Mouse (Mus musculus): ENCODE measurements around the gene Mospd3.
A peak's percentile ranks its signal among the peaks of the same experiment; 100 is the strongest.

The Mospd3 gene

DNA sequence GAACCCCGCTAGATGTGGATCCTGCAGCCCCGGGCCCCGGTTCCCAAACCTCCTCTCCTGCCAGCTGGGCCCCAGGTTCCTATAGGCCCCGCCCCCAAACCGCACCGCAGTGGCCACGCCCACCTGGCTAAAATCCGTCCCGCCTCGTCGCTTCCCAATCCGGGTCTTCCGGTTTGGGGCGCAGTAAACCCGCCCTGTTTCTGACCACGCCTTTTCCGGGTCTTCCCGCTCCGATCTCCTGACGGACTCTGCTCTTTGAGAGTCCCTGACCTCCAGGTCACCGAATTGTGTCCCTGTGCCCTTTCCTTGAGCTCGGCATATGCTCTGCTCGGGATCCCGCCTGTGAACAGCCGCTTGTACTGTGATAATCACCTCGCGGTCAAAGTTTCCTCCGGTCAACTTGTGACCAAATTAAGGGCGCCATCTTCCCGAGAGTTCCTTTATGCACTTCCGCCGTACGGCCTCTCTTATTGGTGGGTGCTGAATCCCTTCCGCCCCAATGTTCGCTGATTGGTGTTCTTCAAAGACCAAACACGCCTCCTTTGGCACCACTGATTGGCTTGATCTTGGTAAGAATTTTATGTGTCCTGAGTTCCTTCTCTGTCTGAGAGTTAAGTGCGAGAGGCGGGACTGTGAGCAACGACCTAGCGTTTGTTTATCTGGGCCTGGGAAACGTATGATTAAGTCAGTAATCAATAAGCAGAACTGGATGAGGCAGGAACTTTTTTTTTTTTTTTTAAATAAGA is at the start of gene Mospd3:
Mospd3 (minus strand) TSS at position 440 of the 746 bp plus-strand sequence.
- DNase-seq, result peak; percentile 96

DNA sequence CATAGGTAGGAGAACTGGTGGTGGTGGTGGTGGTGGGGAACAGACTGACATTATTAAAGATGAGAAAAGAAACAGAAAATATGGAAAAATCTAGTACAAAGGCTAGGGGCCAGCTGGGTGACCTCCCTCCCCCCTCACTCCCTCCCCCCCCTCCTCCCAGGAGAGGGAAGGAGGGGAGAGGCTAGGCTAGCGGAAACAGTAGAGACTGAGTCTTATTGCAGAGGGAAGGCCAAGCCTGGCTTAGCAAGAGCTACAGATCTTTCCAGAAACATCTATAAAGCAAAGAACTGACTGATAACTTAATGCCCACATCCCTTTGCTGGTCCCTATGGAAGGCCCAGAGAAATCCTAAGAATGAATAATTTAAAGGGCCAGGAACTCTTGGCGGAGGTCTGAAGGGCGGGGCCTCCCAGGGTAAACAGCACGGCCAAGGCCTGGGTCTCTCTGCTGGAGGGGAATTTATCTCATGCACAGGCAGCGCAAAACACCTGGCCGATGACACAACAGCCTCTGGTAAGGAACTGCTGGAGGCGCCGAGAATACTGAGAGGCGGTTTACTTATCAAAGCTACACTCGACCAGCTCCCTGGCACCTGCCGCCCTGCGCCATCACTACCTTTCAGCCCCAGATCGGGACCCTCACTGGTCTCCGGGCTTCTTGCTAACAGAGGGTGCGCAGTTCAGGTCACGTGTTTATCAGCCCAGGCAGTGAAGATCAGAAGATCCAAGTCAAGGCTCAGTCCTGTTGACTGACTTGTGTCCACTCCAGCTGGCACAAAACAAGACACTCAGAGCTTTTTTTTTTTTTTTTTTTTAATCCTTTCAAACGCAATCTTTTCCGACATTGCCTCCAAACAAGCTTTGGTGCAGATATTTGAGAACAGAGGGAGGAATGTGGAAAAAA is 49.1 kb upstream of the Mospd3 start:
- no peak for DNase-seq

DNA sequence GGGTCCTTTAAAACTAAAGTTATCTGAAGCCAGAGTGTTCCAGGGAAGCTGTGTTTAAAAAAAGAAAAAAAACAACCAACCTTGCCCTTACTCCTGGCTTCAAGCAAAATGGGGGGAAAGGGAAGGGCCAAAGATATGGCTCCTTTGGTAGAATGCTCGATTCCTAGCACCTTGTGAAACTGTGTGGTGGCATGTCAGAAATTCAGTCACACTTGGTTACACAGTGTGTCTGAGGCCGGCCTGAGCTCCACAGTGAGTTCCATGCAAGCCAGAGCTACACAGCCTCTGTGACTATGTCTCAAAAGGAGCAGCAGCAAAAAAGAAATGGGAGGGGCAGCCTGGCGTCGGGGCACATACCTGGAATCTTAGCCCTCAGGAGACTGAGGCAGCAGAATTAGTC is 48.4 kb upstream of the Mospd3 start:
- no peak for DNase-seq

DNA sequence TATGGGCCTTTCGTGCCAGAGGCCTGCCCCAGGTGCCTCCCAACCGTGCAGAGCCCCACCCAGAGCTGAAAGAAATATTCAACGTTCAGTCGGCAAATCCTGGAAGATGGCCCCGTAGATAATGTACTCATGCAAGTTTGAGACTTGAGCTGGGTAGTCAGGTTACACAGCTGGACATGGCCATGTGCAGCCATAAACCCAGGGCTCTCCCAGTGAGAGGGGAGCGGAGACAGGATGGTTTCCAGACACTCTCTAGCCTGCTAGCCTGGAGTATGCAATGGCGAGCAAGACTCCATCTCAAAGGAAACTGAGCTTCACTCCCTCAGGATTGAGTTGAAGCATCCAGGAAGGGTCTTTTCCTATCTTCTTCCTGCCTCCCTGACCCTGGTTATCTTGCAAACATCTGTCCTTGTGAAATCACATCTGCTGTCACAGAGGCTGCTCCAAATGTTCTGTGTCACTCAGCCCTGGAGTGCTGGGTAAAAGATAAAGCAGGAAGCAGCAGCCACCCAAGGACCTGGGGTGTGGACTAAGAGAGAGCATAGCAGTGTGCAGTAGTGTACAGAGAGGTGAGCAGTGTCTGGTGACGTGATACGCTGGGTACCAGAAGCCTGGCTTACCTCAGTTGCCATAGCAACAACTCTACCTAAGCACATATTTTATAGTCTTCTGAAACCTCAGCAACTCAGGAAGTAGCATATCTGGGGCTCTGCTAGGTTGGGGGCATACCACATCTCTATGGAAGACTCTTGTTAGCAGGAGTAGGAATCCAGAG is 47.2 kb upstream of the Mospd3 start:
- DNase-seq, result no peak

DNA sequence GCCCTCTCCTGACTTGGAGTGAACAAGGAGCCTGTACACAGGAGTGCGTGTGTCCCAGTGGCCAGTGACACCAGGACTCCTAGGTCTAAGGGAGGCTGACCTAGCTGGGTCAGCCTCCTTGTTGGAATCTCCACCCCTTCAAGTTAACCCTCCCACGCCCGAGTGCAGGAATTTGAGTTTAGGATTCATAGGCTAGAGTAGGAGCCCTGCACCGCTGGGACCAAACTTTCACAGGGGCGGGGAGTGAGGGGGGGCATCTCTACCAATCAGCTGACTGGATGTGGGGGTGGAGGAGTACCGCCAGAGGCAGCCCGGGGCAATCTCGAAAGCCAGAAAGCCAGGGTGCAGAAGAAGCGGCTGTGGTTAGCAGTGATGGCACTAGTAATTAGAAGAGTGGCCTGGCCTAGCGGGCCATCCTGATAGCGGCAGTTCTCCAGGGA is 44.8 kb upstream of the Mospd3 start, which contains the start of gene Irs3:
Irs3 (minus strand) TSS at position 63 of the 440 bp plus-strand sequence.
- no peak for DNase-seq

DNA sequence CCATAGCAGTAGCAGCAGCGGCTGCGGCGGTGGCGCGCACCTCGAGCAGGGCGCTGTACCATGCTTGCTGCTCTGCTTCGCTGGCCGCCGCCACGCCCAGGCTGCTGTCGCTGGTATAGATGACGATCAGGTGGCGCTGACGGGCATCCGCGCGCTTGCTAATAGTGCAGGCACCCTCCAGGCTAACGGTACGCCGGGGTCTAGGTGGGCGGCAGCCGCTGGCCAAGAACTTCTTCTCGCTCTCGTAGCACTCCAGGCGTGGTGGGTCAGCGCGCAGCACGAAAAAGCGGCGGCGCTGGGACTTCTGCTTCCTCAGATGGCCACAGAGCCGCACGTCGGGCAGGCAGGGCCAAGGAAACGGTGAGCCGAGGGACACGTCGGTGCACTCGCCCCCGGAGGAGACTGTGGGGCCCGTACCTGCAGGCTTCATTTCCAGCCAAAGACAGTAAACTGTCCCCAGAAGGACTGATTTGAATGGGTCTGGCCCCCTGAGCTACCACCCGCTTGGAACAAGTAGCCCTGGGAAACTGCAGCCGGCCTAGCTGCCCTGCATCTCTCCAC is 44.3 kb upstream of the Mospd3 start:
- DNase-seq, result no peak

DNA sequence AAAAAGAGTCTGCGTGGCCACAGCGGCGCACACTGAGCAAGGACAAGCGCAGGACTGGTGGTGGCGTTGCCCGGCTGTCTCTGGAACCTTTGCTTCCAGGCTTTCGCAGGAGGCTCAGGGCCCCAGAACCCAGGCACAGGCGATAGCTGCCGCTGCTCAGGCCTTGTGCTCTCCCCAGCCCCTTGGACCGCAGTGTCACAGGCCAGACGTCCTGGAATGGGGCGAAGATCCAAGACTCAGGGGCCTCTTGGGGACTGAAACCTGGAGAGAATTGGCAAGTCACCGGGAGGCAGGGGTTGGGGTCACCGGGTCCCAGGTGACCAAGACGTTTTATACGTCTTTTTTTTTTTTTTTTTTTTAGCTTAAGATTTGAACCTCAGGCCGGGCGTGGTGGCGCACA is 43.6 kb upstream of the Mospd3 start:
- no peak for DNase-seq

DNA sequence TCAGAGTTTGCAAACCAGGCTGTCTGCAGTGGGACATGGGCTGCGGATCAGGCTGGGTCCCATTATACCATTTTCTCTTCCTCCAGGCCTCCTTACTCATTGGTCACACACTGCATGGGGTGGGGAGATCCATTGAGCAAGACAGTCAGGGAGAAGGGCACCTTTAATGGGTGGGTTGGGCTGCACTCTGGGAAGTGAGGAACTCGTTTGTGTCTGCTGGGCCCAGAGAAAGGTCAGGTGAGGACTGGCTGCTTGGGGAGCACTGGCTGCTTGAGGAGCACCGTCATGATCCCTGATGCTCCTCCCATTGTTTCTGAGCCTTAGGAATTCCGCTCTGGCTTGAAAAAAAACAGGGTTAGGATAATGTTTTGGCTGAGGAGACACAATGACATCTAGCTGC is 42.0 kb upstream of the Mospd3 start:
- DNase-seq, result no peak

DNA sequence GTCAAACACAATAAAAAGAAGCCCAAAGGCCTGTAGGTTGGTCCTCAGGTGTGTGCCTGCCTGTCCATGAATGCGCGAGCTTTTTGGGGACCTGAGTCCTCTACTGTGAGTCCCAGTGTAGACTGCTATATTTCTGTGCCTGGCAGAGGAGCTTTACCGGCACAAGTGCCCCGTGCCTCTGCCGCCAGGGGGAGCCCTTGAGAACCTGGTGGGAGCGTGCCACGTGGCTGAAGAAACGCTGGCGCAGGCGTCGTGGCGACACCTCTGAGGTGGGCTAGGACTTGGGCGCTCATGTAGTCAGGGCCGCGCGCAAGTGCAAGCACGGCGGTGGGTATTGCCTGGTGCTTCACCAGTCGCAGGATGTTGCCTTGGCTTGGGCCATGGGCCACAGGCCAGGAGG is 40.2 kb upstream of the Mospd3 start, which contains the start of gene Sap25:
Sap25 (plus strand) TSS at position 281 of the 400 bp plus-strand sequence.
- no peak for DNase-seq

DNA sequence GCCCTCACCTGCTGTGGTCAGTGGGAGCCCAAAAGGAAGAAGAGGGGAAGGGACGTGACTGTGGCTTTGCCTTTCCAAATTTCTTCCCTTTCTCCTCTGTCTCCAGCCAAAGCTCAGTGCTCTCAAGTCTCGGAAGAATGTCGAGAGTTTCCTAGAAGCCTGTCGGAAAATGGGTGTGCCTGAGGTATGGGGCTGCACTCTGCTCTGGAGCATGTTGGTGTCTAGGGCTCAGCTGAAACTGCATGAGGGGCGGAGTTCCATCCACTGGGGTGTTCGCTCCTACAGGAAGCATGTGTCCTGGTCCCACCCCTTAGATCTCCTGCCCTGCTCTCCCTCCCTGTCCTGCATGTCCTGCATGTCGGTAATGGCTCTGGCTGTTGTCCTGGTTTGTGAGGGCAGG is 38.6 kb upstream of the Mospd3 start:
- DNase-seq, result no peak

DNA sequence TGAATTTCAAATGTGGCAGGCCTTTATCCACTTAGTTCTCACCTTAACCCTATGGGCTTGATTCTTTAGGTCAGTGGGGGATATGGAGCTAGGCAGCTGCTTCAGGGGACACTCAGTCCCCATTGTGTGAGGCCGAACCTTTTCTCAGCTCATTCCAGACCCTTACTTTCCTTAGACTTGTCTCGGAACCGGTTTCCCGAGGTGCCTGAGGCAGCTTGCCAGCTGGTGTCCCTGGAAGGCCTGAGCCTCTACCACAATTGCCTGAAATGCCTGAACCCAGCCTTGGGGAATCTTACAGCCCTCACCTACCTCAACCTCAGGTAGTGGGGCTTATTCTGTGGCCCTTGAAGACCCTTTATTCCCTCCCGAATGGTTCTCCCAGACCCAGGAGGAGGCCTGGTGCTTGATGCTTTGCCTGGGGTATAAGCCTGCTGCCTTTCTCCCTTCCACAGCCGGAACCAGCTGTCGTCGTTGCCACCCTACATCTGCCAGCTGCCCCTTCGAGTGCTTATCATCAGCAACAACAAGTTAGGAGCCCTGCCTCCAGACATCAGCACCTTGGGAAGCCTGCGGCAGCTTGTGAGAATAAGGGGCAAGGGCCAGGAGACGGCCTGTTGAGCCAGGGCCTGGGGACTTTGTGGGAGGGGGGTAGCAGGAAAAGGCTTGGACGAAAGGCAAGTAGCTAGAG is 32.7 kb upstream of the Mospd3 start:
- no peak for DNase-seq

DNA sequence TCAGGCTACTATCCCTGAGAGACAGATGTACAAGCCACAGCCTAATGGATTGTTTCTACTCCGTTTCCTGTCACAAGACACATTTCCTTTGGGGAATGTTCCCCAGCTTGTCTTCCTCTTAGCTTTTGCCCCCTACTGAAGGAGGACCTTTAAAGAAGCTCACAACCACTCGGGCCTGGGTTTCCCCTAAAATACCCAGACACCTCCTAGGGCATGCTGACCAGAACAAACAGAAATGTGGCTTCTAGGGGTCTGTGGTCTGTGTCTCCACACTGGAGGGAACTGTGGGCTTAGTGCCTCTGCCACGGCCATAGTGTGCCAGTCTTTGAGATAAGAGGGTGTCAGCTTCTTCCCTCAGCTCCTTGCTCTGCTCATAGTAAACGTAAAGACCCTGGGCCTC is 30.7 kb upstream of the Mospd3 start:
- DNase-seq, result no peak

DNA sequence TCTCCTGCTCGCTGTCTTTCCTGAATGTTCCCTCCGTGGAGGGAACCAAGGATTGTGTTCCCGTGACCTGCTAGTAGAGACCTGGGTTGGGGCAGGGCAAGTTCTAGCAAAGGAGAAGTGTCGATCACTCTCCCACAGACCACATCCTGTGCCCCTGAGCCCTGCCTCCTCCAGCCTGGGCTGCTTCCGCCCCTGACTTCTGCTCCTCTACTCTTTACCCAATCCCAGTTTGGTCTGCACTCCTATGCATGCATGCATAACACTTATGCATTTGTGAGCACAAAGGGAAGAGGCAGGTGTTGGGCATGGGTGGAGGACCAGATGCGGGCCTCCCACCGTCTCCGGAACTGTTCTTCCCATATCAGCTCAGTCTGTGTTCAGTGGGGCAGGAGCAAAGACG is 30.3 kb upstream of the Mospd3 start:
- DNase-seq, result no peak

DNA sequence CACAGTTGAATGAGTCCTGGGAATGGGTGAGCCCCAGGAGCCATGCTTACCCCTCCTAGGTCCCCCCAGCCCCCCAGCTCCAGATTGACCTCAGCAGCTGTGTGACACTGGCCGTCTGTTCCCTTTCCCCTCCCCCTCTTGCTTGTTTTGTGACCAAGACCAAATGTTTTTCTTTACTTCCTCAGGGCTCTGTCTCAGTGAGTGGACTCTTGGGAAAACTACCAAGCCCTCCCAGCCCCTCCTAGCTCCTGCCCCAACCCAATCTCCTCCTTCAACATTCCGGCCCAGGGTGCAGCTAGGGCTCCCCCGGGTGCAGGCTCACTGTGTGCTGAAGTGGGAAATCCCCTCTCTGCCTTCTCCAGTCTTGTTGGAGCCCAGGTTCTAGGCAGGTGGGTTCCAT is 29.7 kb upstream of the Mospd3 start:
- no peak for DNase-seq

DNA sequence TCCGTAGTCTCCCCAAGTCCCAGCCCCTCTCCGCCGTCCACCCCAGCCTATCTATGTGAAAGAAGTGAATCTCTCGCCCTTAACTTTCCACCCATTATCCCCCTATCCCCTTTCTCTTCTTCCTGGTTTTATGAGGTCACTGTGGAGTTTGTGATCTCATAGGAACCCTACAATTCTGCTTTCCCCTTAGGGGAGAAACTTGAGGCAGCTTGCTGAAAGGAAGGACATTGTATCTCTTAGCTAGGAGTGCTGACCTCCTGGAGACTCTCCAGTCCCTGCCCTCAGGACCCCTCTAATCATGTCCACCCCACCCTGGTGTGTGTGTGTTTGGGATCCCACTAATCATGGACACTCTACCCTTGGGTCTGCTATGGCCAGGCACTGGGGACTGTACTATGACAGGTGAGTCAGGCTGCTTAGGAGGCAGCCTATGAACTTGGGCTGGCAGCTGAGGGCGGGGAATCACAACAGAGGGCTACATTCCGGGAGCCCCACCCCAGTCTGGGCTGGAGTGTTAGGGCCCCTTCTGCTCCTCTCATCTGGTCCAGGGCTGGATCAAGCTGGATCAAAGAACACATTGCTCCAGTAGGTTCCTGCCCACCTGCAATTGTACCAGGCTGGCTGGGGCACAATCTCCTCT is 29.2 kb upstream of the Mospd3 start:
- DNase-seq, result no peak

DNA sequence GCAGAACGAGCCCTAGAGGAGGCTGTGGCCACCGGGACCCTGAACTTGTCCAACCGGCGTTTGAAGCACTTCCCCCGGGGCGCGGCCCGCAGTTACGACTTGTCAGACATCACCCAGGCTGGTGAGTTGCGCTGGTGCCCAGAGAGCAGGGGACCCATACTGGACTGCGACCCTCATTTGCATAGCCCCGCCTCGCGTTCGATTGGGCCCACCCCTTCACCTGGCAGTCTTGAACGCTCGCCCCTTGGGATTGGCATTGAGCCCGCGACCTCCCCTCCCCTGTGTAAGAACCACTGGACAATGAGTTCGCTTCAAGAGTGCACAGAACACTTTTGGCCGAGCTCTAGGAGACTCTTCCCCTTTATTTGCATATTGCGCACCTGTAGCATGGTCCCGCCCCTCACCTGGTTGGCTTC is 28.5 kb upstream of the Mospd3 start:
- DNase-seq, result no peak

DNA sequence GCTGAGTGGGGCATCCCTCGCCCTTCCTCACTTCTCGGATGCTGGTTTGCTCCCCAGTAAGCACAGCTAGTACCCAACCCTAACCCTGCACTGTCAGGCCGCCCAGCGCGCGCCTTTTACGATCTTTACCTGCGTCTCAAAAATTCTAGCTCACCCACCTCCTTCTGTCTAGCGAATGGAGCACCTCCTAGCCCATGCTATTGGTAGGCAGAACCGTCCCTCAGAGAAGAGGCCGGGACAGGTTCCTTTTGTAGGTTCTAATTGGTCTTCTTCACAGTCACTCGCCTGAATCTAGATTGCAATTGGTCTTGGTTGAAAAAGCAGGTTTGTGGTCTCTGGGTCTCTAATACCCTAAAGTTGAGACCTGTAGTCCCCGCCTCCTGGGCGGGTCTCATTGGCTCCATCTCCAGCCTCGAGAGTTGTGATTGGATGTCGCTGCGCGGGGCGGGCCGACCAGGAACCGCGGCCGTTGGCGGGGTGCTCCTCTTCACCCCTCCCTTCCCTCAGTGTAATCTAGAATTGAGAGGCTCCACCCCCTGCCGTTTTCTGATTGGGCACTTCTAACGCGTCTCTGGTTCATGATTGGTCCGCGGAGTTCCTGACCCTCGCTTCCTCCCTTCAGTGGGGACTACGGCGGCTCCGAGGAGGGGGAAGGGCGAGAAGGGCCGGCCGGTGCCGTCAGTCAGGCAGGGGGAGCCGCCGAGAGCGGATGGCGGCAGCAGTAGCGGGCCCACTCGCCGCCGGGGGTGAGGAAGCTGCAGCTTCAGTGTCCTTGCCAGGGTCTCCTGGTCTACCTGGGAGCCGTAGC is 27.8 kb upstream of the Mospd3 start, which contains the start of the genes Fbxo24, Lrch4 and Gm20605:
Fbxo24 (minus strand) TSS at position 505 of the 808 bp plus-strand sequence.
Lrch4 (plus strand) TSS at position 624 of the 808 bp plus-strand sequence.
Gm20605 (plus strand) TSS at position 678 of the 808 bp plus-strand sequence.
- DNase-seq, result peak; percentile 98

DNA sequence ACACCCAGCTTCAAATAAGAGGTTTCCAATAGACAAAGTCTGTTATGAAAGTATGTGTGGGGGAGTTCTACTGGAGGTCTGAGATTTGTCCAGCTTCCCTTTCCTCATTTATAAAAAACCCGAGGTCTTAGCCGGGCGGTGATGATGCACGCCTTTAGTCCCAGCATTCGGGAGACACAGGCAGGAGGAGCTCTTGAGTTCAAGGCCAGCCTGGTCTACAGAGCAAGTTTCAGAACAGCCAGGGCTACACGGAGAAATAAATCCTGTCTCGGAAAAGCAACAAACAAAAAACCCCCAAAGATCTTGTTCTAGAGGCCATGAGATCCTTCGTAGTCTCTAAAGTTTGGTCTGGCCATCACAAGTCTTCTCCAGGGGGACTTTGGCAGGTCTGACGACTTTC is 27.1 kb upstream of the Mospd3 start:
- DNase-seq, result peak; percentile 34

DNA sequence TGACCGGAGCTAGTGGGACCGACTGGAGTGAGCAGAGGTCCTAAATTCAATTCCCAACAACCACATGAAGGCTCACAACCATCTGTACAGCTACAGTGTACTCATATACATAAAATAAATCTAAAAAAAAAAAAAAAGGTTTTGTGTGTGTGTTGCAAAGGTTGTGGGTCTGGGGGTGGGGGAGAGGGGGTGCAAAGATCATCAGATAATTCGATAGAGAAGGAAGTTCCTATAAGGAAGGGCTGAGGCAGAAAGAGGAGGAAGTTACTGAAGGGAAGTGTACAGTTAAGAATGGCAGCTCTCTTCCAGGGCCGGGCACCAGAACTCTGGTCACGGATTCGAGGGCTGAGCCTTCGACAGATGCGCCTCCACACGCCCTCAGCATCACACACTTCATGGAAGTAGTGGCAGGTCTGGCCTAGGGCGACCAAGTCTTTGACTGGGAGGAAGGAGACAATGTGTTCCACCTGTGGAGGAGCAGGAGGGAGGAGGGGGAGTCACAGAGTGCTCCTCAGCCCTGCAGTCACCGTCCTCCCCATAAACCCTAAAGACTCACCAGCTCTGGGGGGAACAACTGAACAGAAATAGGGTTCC is 23.2 kb upstream of the Mospd3 start:
- DNase-seq, result no peak

DNA sequence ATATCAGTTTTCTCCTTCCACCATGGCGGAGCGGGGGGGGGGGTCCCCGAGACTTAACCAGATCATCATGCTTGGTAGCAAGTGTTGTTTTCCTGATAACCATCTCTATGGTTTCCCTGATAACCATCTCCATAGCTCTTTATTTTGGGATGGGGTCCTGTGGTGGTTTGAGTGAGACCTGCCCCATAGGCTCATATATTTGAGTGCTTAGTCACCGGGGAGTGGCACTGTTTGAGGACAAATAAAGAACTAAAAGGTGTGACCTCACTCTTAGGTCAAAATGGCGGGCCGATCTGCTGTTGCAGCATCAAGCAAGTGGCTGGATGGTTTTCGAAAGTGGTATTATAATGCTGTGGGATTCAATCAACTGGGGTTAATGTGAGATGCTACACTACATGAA is 14.5 kb upstream of the Mospd3 start:
- no peak for DNase-seq

Measured in cerebellum, adult 8-10 months (tissue).